Mouse (Mus musculus) cortical plate, adult 2 months (tissue): ENCODE measurements at regions not wholly inside any gene's neighbourhood (a gene's known extent, or its start where the extent isn't known, plus 50 kb on each side); places are given as distances from the start of the nearest gene placed in this dataset.

Experiments
- CTCF ChIP-seq: fragments of 200-500 bp; IDR thresholded peaks from 2 replicates; pipeline ENCODE4 v1.5.1; 2011; ENCODE audit warnings: mild to moderate bottlenecking, control low read depth, low read length; ENCODE audit not compliant: insufficient read depth; ENCODE audit errors: extremely low read depth
- POLR2A ChIP-seq: fragments of 200-500 bp; IDR thresholded peaks from 2 replicates; pipeline ENCODE4 v1.6.1; 2011; ENCODE audit warnings: mild to moderate bottlenecking, low read length, control low read depth; ENCODE audit not compliant: insufficient read depth; ENCODE audit errors: extremely low read depth

DNA sequence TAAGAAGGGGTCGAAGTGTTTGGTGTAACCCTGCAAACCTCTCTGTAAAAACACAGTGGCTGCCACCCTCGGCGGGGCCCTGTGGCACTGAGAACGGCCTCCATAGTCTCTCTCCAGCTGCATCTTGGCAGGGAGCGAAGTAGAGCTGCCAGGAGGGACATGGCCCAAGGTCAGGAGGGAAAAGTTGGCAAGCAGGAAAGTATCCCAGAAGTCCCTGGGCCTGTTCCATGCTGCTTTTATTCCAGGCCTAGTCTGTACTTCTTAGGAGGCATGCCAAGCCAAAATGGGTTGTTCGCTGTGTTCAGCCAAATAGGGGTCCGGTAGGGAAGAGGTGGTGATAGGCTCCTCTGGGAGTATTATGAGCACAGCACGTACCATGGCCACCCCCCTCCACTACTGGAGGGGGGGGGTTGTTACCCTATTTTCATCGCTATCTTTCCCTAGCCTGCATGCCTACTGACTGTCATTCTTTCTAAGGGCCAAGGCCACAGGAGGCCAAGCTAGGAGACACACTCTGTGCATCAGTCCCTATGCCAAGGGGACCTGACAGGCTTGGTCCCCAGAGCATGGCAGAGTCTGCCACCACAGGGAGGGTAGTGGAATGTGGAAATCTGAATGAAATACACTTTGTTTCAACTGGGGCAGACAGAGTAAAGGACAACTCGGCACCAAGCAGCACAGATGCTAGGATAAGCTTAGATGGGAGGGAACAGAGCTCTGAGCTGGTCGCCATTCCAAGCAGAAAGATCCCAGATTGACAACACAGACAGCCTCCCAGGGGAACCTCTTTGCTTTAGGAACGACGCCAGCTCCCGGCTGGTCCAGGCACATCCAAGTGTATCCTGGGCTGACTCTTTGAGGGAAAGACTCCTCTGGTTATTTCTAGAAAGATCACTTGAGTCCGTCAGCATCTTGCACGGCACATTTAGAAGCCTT, 74.2 kb upstream of the Irf2bp2 start:
- TF ChIP-seq CTCF = no peak
- TF ChIP-seq POLR2A = no peak
